22 mouse cellular contexts compared by ENCODE assay signal in the genomic region with DNA sequence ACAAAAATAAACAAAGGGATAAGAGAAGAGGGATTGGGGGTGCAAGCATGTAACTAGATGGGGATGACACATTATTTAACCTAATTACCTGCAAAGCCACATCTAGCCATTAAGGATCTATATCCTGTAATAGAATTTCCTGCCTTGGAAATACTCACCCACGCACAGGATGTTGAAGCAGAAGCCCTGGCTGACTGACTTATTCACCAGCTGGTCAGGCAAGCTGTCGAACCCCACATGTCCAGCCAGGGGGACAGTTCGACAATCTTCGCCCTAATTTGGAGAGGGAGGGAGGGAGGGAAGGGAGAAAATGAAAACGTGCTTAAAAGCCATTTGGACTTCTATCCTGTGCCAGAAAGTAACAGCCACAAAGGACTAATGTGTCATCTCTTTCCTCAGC. TPM values are rescaled to one million over a fixed set of nuclear protein-coding genes. Genes with fewer than 3 reads are reported as not detected.
A peak's percentile ranks its signal among the peaks of the same experiment; 100 is the strongest.
DNase-seq lines count a peak whose midpoint lies in the region; ATAC-seq and TF ChIP-seq lines count a peak whose summit lies in the region.
"Had no signal": no experiment of that assay in that cellular context is flagged by ENCODE, and none has a peak within 500 bp of the region (broad histone marks: within the 10 kb centered on the region; RNA-seq: fewer than 3 reads in every experiment).

No protein-coding gene starts in this region.

- no peaks in the 10 kb centered on the region for H3K27me3 ChIP-seq in heart, adult 2 months (ENCODE audit: control insufficient read depth, insufficient read depth, low read length)
- no peaks in the 10 kb centered on the region for H3K27me3 ChIP-seq in heart, embryonic 15.5 days
- H3K27me3 ChIP-seq in hindbrain, embryonic 14.5 days (ENCODE audit: control insufficient read depth, insufficient read depth, low read length): no peaks in the 10 kb centered on the region
- H3K27me3 ChIP-seq: forebrain, embryonic 13.5 days; stomach, embryonic 15.5 days had no signal

- no peak overlapping the region for H3K9ac ChIP-seq in heart, adult 2 months (ENCODE audit: low read depth, low read length)
- H3K9ac ChIP-seq in heart, embryonic 15.5 days: no peak overlapping the region
- no peak overlapping the region for H3K9ac ChIP-seq in hindbrain, embryonic 14.5 days
- H3K9ac ChIP-seq: forebrain, embryonic 13.5 days; stomach, embryonic 15.5 days had no signal

- H3K79me2 ChIP-seq in heart, adult 2 months (replicated peaks; ENCODE audit: control insufficient read depth, insufficient read depth, low read length): no peaks in the 10 kb centered on the region

- no peak overlapping the region for H3K4me3 ChIP-seq in heart, adult 2 months
- no peak overlapping the region for H3K4me3 ChIP-seq in heart, embryonic 15.5 days
- H3K4me3 ChIP-seq in hindbrain, embryonic 14.5 days (replicated peaks; ENCODE audit: low read length): no peak overlapping the region
- H3K4me3 ChIP-seq: forebrain, embryonic 13.5 days; layer of hippocampus, adult 2 months; stomach, embryonic 15.5 days had no signal

- intact Hi-C loops in heart, adult 2 months (cut with DNase I): loop anchor here (5.0 kb wide), 1 partner anchor 47 kb away; no protein-coding TSS in a partner anchor
- intact Hi-C loops in heart, postnatal 36 days (cut with DNase I): no loop called here

- peak overlapping the region; percentile 13 for H3K27ac ChIP-seq in heart, adult 2 months
- H3K27ac ChIP-seq in heart, embryonic 15.5 days: peak overlapping the region; percentile 85
- H3K27ac ChIP-seq in hindbrain, embryonic 14.5 days: no peak overlapping the region
- H3K27ac ChIP-seq: forebrain, embryonic 13.5 days; layer of hippocampus, adult 2 months; stomach, embryonic 15.5 days had no signal

- no peak for ATAC-seq in heart, embryonic 15.5 days (replicated peaks; ENCODE audit: insufficient number of reproducible peaks, insufficient read depth, low FRiP score, low read depth)
- ATAC-seq in hindbrain, embryonic 14.5 days (ENCODE audit: low FRiP score): no peak
- ATAC-seq: forebrain, embryonic 13.5 days; hindbrain, embryonic 16.5 days; intestine, postnatal 0 days; lung, postnatal 0 days had no signal

- TF ChIP-seq CTCF in heart, adult 2 months (IDR thresholded peaks at IDR 0.05): no peak

- peaks cover 4% of the 10 kb centered on the region for H3K4me1 ChIP-seq in heart, adult 2 months (ENCODE audit: control insufficient read depth, insufficient read depth, low read length)
- peaks cover 23% of the 10 kb centered on the region for H3K4me1 ChIP-seq in heart, embryonic 15.5 days (replicated peaks)
- no peaks in the 10 kb centered on the region for H3K4me1 ChIP-seq in hindbrain, embryonic 14.5 days (replicated peaks; ENCODE audit: control insufficient read depth, insufficient read depth, low read length)
- H3K4me1 ChIP-seq: forebrain, embryonic 13.5 days; stomach, embryonic 15.5 days had no signal

- no peak for DNase-seq in heart, adult 2 months
- DNase-seq in heart, postnatal 36 days: no peak
- peak; percentile 89 for DNase-seq in brain, adult 2 months (ENCODE audit: low read depth, low spot score)
- DNase-seq in cerebellum, adult 9-10 months: peak; percentile 78
- DNase-seq in adrenal gland, adult (ENCODE audit: inconsistent age in 2 of 2, low spot score in 1 of 2): no peak
- DNase-seq in hindbrain, embryonic 14.5 days (ENCODE audit: low spot score): no peak
- DNase-seq: adrenal gland, adult 8-10 months; B cell, adult 2 months; gastrocnemius, postnatal 14 days; kidney, postnatal 10 days; liver; retina, postnatal 1 day; thymus, adult 18-20 months; thymus, postnatal 4 days had no signal

- no peak for TF ChIP-seq EP300 in heart, adult 2 months (IDR thresholded peaks at IDR 0.05; ENCODE audit: insufficient read depth, low read depth, low read length)

- WGBS in heart, adult 2 months: 39% methylated on average over 5 of the region's 5 CpGs
- WGBS in heart, embryonic 15.5 days: 32% methylated on average over 5 of the region's 5 CpGs
- WGBS in hindbrain, embryonic 14.5 days: 85% methylated on average over 5 of the region's 5 CpGs

- no peak overlapping the region for H3K4me2 ChIP-seq in heart, embryonic 15.5 days
- no peak overlapping the region for H3K4me2 ChIP-seq in hindbrain, embryonic 14.5 days (replicated peaks)
- H3K4me2 ChIP-seq: forebrain, embryonic 13.5 days; midbrain, embryonic 11.5 days; stomach, embryonic 15.5 days had no signal

- TF ChIP-seq POLR2A in heart, adult 2 months (IDR thresholded peaks at IDR 0.05; ENCODE audit: insufficient read depth, low read depth, low read length): no peak

- no peaks in the 10 kb centered on the region for H3K9me3 ChIP-seq in heart, embryonic 15.5 days (replicated peaks)
- H3K9me3 ChIP-seq in hindbrain, embryonic 14.5 days (ENCODE audit: control insufficient read depth, low read length): no peaks in the 10 kb centered on the region
- H3K9me3 ChIP-seq: forebrain, embryonic 13.5 days; stomach, embryonic 15.5 days had no signal

- no peaks in the 10 kb centered on the region; the same call in 1 of the 2 replicates for H3K36me3 ChIP-seq in heart, adult 2 months (ENCODE audit: control insufficient read depth, insufficient read depth, low read length)
- no peaks in the 10 kb centered on the region for H3K36me3 ChIP-seq in heart, embryonic 15.5 days
- no peaks in the 10 kb centered on the region for H3K36me3 ChIP-seq in hindbrain, embryonic 14.5 days (replicated peaks; ENCODE audit: control insufficient read depth, insufficient read depth)
- H3K36me3 ChIP-seq: stomach, embryonic 15.5 days had no signal

RNA-seq across cellular contexts. Expression of gene Sept6, which starts 16.7 kb away (rescaled TPM):
- total RNA-seq in heart, adult 2 months (2021): 1 to 10 TPM; 5.5 to 6.9 TPM
- polyA plus RNA-seq in heart, adult 2 months (2012; rRNA removed): 3.8 and 4.0 TPM in 2 replicates
- total RNA-seq in heart, postnatal 36 days (2021): 1 to 10 TPM; 5.1 to 5.6 TPM
- 46.1 and 49.2 TPM in 2 replicates for polyA plus RNA-seq in heart, embryonic 15.5 days (2015; fragmentation: Nextera tagmentation; extraction: Ambion mirVana)
- polyA plus RNA-seq in hindbrain, embryonic 14.5 days (2014; fragmentation: Nextera tagmentation; extraction: Ambion mirVana): 70.7 and 76.1 TPM in 2 replicates

Comparison
In these comparisons a context has a peak if more than half of its experiments do, and no peak if none do; other contexts are left out.
1. DNase-seq: peak in brain, adult 2 months (single experiment) and cerebellum, adult 9-10 months (single experiment); none in heart, adult 2 months (0 of 2), heart, postnatal 36 days (0 of 2), adrenal gland, adult (0 of 2) and hindbrain, embryonic 14.5 days (single experiment).